Mouse (Mus musculus) spleen, adult 2 months (tissue): ENCODE data around the gene Bmpr1b.
"Not testable (repeated sequence)": the region's sequence is repeated elsewhere in the genome, so short reads cannot be mapped to it uniquely, and the experiment has no call there.

ENCODE experiments used
- CTCF ChIP-seq: fragments of 200-500 bp; IDR thresholded peaks from 2 replicates; pipeline ENCODE4 v1.5.1; 2011; ENCODE audit warnings: mild to moderate bottlenecking, inconsistent platforms; ENCODE audit not compliant: insufficient read depth, insufficient read length, insufficient replicate concordance; ENCODE audit errors: extremely low read depth
- POLR2A ChIP-seq: fragments of 200-500 bp; IDR thresholded peaks from 2 replicates; pipeline ENCODE4 v1.6.1; 2011; ENCODE audit warnings: low read depth, low read length, inconsistent platforms

DNA sequence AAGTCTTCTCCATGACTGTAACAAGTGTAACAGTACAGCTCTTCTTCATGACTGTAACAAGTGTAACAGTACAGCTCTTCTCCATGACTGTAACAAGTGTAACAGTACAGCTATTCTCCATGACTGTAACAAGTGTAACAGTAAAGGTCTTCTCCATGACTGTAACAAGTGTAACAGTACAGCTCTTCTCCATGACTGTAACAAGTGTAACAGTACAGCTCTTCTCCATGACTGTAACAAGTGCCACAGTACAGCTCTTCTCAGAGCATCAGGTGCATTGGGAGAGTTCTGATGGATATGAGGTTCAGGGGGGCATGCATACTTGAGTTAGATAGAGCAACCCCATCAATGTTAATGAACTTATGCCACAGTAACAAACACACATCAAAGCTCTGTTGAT, 22.4 kb upstream of the Bmpr1b start:
- not testable (repeated sequence) for TF ChIP-seq POLR2A, CTCF
